8 mouse cellular contexts compared by ENCODE assay signal in the genomic region with DNA sequence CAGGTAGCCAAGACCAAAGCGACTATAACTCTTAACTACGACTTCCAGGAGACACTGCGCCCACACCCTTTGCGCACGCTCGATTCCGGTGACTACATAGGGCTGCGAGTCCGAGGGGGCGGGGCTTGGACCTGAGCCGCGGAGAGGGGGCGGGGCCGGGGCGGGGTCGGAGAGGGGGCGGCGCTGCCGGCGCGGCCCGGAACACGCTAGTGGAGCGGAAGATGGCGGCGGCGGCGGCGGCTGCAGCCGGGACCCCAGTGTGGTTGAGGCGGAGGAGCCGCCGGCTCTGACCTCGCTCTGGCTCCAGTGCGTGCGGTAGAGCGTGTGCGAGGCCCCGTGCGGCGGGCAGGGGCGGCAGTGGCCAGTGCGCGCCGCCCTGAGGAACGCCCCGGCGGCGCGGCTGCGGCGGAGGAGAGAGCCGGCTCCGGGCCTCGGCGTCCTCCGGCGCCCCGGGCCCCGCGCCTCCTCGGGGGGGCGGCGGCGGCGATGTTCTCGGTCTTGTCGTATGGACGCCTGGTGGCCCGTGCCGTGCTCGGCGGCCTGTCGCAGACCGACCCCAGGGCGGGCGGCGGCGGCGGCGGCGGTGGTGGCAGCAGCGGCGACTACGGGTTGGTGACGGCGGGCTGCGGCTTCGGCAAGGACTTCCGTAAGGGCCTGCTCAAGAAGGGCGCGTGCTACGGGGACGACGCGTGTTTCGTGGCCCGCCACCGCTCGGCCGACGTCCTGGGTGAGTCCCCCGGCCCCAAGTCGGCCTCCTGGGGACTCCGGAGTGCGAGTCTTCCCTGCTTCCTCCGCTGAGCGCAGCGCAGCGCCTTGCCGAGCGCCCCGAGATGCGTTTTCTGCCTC. TPM values are rescaled to one million over a fixed set of nuclear protein-coding genes. Genes with fewer than 3 reads are reported as not detected.
DNase-seq lines count a peak whose midpoint lies in the region; ATAC-seq and TF ChIP-seq lines count a peak whose summit lies in the region.

A gene (plus strand): TSS at position 183 of the 846 bp plus-strand sequence.

- H3K27ac ChIP-seq in forebrain, embryonic 14.5 days (ENCODE audit: low read depth, low read length), result peak within 1 kb of the TSS; percentile 82
- H3K27ac ChIP-seq in neural tube, embryonic 15.5 days (replicated peaks), result peak within 1 kb of the TSS; percentile 93

- DNase-seq in forebrain, embryonic 14.5 days (ENCODE audit: low spot score), result peak; percentile 95
- peak; percentile 92 to 93 for DNase-seq in heart, postnatal 14 days
- DNase-seq in layer of hippocampus, adult 11-12 months (ENCODE audit: low spot score), result peak; percentile 91
- DNase-seq in lung, adult 18-20 months, result peak; percentile 91 to 93
- peak; percentile 91 for DNase-seq in testis, postnatal 14 days (ENCODE audit: low spot score)

- no peak for TF ChIP-seq CTCF in E14TG2a.4 (conservative IDR thresholded peaks at IDR 0.05; ENCODE audit: low read length)

- H3K4me3 ChIP-seq in E14TG2a.4 (replicated peaks; ENCODE audit: low read length), result peak within 1 kb of the TSS; percentile 92
- peak within 1 kb of the TSS; percentile 94 for H3K4me3 ChIP-seq in forebrain, embryonic 14.5 days (ENCODE audit: low read depth, low read length)
- H3K4me3 ChIP-seq in neural tube, embryonic 15.5 days (replicated peaks), result peak within 1 kb of the TSS; percentile 91

- H3K27me3 ChIP-seq in E14TG2a.4 (ENCODE audit: insufficient read depth, low read length), result peaks cover 26% of the 10 kb centered on the region
- H3K27me3 ChIP-seq in forebrain, embryonic 14.5 days (replicated peaks; ENCODE audit: control insufficient read depth, insufficient read depth, low read length), result no peaks in the 10 kb centered on the region
- H3K27me3 ChIP-seq in neural tube, embryonic 15.5 days (replicated peaks), result no peaks in the 10 kb centered on the region; the same call in 1 of the 2 replicates

- H3K4me1 ChIP-seq in E14TG2a.4 (replicated peaks; ENCODE audit: low read depth, low read length), result peaks cover 58% of the 10 kb centered on the region
- H3K4me1 ChIP-seq in forebrain, embryonic 14.5 days (ENCODE audit: control insufficient read depth, insufficient read depth, low read length), result peaks cover 9% of the 10 kb centered on the region
- H3K4me1 ChIP-seq in neural tube, embryonic 15.5 days, result peaks cover 32% of the 10 kb centered on the region

- peaks cover 34% of the 10 kb centered on the region for H3K36me3 ChIP-seq in E14TG2a.4 (ENCODE audit: insufficient read depth, low read length)
- peaks cover 7% of the 10 kb centered on the region; the same call in 1 of the 2 replicates for H3K36me3 ChIP-seq in forebrain, embryonic 14.5 days (ENCODE audit: control insufficient read depth, insufficient read depth, low read length)
- H3K36me3 ChIP-seq in neural tube, embryonic 15.5 days, result 0 out of 2 replicates have a peak, but pooled peaks cover 4% of the 10 kb centered on the region

- intact Hi-C loops in heart, postnatal 14 days (cut with DNase I), result no loop called here

- WGBS in forebrain, embryonic 14.5 days, result under 1% methylated on average over 76 of the region's 114 CpGs
- under 1% methylated on average over 83 of the region's 114 CpGs for WGBS in neural tube, embryonic 15.5 days

- H3K9ac ChIP-seq in forebrain, embryonic 14.5 days (ENCODE audit: low read length), result peak within 1 kb of the TSS; percentile 84
- H3K9ac ChIP-seq in neural tube, embryonic 15.5 days (replicated peaks), result peak within 1 kb of the TSS; percentile 93

- no peaks in the 10 kb centered on the region for H3K9me3 ChIP-seq in E14TG2a.4 (ENCODE audit: low read length)
- no peaks in the 10 kb centered on the region for H3K9me3 ChIP-seq in forebrain, embryonic 14.5 days (replicated peaks; ENCODE audit: control insufficient read depth, low read length)
- no peaks in the 10 kb centered on the region for H3K9me3 ChIP-seq in neural tube, embryonic 15.5 days (replicated peaks)

- ATAC-seq in cerebellum, adult (ENCODE audit: insufficient number of reproducible peaks, low FRiP score, low TSS enrichment), result peak; percentile 81; the same call in 1 of the 2 replicates
- ATAC-seq in forebrain, embryonic 14.5 days, result peak; percentile 97
- ATAC-seq in neural tube, embryonic 15.5 days (ENCODE audit: low FRiP score), result peak; percentile 96

- peak within 1 kb of the TSS; percentile 64 for H3K4me2 ChIP-seq in forebrain, embryonic 14.5 days (ENCODE audit: low read length)
- peak within 1 kb of the TSS; percentile 94 for H3K4me2 ChIP-seq in neural tube, embryonic 15.5 days

RNA-seq across cellular contexts. Expression of the gene that starts here (rescaled TPM):
- polyA plus RNA-seq in forebrain, embryonic 14.5 days (2014; fragmentation: Nextera tagmentation; extraction: Ambion mirVana), result 5.2 and 5.9 TPM in 2 replicates
- total RNA-seq in heart, postnatal 14 days (2021), result 10 to 100 TPM; 85.5 to 87.2 TPM
- polyA plus RNA-seq in neural tube, embryonic 15.5 days (2015; fragmentation: Nextera tagmentation; extraction: Ambion mirVana), result 8.7 and 9.3 TPM in 2 replicates

Comparison
In these comparisons a context has a peak if more than half of its experiments do, and no peak if none do; other contexts are left out.
1. Peak in every context shown above with its lines: DNase-seq, ATAC-seq, H3K4me3 ChIP-seq and H3K27ac ChIP-seq.